Mouse (Mus musculus): ENCODE results near the gene Nfic. TPM values are rescaled to one million over a fixed set of nuclear protein-coding genes. Genes with fewer than 3 reads are reported as not detected.
A peak's percentile ranks its signal among the peaks of the same experiment; 100 is the strongest.

Gene Nfic
- total RNA-seq, 2 experiments from 2014 or later: 3.0 to 15.9 TPM

GRCm38 (mm10) chr10:81422661-81423217 lies 32.7 kb downstream of the Nfic start:
- no peak for ATAC-seq (replicated peaks; ENCODE audit: low FRiP score, low TSS enrichment, poor library complexity, severe bottlenecking)

GRCm38 (mm10) chr10:81422191-81422590 lies 33.2 kb downstream of the Nfic start:
- no peak for ATAC-seq (replicated peaks; ENCODE audit: low FRiP score, low TSS enrichment, poor library complexity, severe bottlenecking)

- no peak for ATAC-seq (replicated peaks; ENCODE audit: low FRiP score, low TSS enrichment, poor library complexity, severe bottlenecking)
These were observed 33.7 kb downstream of the Nfic start for GRCm38 (mm10) chr10:81421797-81422100.

GRCm38 (mm10) chr10:81421041-81421796 lies 34.2 kb downstream of the Nfic start:
- no peak for ATAC-seq (replicated peaks; ENCODE audit: low FRiP score, low TSS enrichment, poor library complexity, severe bottlenecking)

- ATAC-seq (replicated peaks; ENCODE audit: low FRiP score, low TSS enrichment, poor library complexity, severe bottlenecking): no peak
These were observed 35.2 kb downstream of the Nfic start for GRCm38 (mm10) chr10:81420191-81420767.

GRCm38 (mm10) chr10:81419111-81419928 lies 36.1 kb downstream of the Nfic start:
- ATAC-seq (replicated peaks; ENCODE audit: low FRiP score, low TSS enrichment, poor library complexity, severe bottlenecking): no peak

- ATAC-seq (replicated peaks; ENCODE audit: low FRiP score, low TSS enrichment, poor library complexity, severe bottlenecking): no peak
These were observed 37.0 kb downstream of the Nfic start for GRCm38 (mm10) chr10:81418216-81419070.

- no peak for ATAC-seq (replicated peaks; ENCODE audit: low FRiP score, low TSS enrichment, poor library complexity, severe bottlenecking)
These were observed 37.9 kb downstream of the Nfic start for GRCm38 (mm10) chr10:81417227-81418215.

GRCm38 (mm10) chr10:81416581-81417226 lies 38.7 kb downstream of the Nfic start:
- peak; percentile 57 for ATAC-seq (replicated peaks; ENCODE audit: low FRiP score, low TSS enrichment, poor library complexity, severe bottlenecking)

GRCm38 (mm10) chr10:81415549-81416310 lies 39.7 kb downstream of the Nfic start:
- no peak for ATAC-seq (replicated peaks; ENCODE audit: low FRiP score, low TSS enrichment, poor library complexity, severe bottlenecking)

- ATAC-seq (replicated peaks; ENCODE audit: low FRiP score, low TSS enrichment, poor library complexity, severe bottlenecking): no peak
These were observed 40.3 kb downstream of the Nfic start for GRCm38 (mm10) chr10:81415146-81415545.

GRCm38 (mm10) chr10:81414682-81415081 lies 40.8 kb downstream of the Nfic start:
- ATAC-seq (replicated peaks; ENCODE audit: low FRiP score, low TSS enrichment, poor library complexity, severe bottlenecking): no peak

GRCm38 (mm10) chr10:81413310-81414261 lies 41.8 kb downstream of the Nfic start:
- no peak for ATAC-seq (replicated peaks; ENCODE audit: low FRiP score, low TSS enrichment, poor library complexity, severe bottlenecking)

- no peak for ATAC-seq (replicated peaks; ENCODE audit: low FRiP score, low TSS enrichment, poor library complexity, severe bottlenecking)
These were observed 42.7 kb downstream of the Nfic start for GRCm38 (mm10) chr10:81412586-81413309.

All from megakaryocyte-erythroid progenitor cell, adult 5-6 weeks (primary cell).